Mouse (Mus musculus): ENCODE measurements around the gene Mpc1.

Gene Mpc1

GRCm38 (mm10) chr17:8341360-8341963 lies 58.8 kb downstream of the Mpc1 start:
- TF ChIP-seq GATA4 (IDR thresholded peaks at IDR 0.05; ENCODE audit: insufficient replicate concordance, low read length), result no peak

GRCm38 (mm10) chr17:8342706-8343105 lies 60.0 kb downstream of the Mpc1 start:
- TF ChIP-seq GATA4 (IDR thresholded peaks at IDR 0.05; ENCODE audit: insufficient replicate concordance, low read length), result no peak

- no peak for TF ChIP-seq GATA4 (IDR thresholded peaks at IDR 0.05; ENCODE audit: insufficient replicate concordance, low read length)
Observed at GRCm38 (mm10) chr17:8343416-8343815, 60.7 kb downstream of the Mpc1 start.

All from liver, adult (tissue).